Mouse (Mus musculus) thymus, postnatal 0 days (tissue): ENCODE data around the gene Gm11034. TPM values are rescaled to one million over a fixed set of nuclear protein-coding genes. Genes with fewer than 3 reads are reported as not detected.
A peak's percentile ranks its signal among the peaks of the same experiment; 100 is the strongest.

Source experiments
- DNase-seq: peaks from one replicate; pipeline ENCODE4 v3.0.0-alpha.2; 2015; ENCODE audit warnings: low spot score
- polyA plus RNA-seq: library from polyadenylated mRNA; unstranded; fragments of >200 nt; fragmentation: Nextera tagmentation; extraction: Ambion mirVana; gene quantifications from 2 replicates; pipeline ENCODE4 v1.2.1, GENCODE M21; 2015

Gene Gm11034
- polyA plus RNA-seq: not detected in 2 replicates

DNA sequence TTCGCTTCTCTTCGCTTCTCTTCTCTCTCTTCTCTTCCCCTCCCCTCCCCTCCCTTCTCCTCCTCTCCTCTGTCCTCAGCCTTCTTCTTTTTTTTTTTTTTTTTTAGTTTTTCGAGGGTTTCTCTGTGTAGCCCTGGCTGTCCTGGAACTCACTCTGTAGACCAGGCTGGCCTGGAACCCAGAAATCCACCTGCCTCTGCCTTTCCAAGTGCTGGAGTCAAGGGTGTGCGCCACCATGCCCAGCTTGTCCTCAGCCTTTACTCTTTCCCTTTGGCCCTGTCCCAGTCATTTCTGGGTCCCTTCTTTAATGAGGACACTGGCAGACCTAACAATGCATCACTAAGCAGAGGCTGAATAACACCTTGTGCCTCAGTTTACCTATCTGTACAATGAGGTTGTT, at the start of gene Gm11034:
TSS of gene Gm11034 (minus strand) at position 101 of the 400 bp plus-strand sequence.
- no peak for DNase-seq

DNA sequence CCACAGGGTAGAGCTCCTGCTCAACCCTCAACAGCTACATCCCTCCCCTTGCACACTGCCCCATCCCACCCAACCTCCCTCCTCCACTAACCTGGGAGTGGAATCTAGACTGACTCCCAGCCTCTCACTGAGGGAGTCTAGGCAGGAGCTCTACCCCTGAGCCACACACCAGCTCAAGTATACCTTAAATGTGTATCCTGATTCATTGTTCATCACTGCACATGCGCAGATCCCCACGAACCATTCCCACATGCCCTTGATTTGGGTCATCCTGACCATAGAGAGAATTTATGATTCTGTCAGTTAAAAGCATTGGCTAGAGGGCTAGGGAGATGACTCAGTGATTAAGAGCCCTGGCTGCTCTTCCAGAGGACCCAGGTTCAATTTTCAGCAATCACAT, 49.3 kb upstream of the Gm11034 start:
- no peak for DNase-seq

DNA sequence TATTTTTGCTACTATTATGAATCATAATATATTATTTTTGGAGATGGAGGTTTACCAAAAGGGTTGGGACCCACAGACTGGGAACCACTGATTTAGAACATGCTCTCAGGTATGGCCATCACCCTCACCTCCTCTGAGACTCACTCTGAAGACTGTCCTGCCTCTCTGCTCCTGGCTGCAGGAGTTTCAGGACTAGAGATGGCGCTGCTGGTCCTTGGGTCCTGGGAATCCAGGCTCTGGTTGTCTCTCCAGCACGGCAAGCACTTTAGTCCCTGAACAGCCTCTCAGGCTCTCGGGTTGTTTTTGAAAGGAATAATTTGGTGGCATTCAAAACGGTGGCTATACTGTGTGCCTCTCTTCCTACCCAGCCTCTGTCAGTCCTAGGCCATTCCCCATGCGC, 48.4 kb upstream of the Gm11034 start:
- no peak for DNase-seq

DNA sequence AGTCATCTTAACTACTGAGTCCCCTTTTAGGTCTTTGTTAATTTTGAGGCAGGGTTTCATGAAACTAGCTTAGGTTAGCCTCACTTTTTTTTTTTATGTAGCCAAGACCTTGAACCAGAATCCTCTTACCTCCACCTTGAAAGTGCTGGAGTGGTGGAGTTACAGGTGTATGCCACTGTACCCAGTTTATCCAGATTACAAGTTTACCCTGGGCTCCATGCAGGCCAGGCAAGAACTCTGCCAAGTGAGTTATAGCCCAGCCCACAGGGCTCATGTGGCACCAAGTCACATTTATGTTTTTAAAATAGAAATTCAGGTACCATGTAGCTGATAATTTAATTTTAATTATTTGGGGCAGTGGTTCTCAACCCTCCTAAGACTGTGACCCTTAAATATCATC, 48.0 kb upstream of the Gm11034 start:
- DNase-seq: no peak

DNA sequence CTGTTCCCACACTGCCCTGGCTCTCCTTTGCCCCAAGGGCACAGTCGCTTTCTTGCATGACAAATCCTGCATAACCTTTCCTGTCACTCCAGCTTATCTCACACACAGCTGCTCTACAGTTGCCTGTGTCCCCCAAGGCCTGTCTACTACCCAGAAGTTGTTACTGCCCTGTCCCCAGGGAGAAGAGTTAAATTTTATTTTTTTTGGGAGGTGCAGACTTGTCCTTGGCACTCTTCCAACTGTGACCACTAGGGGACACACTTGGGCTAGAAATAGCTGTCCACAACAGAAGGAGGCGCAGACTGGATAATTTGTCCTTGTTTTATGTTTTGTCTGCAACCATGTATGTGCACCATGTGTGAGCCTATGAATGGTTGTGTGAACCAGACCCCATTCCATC, 47.6 kb upstream of the Gm11034 start:
- DNase-seq: peak; percentile 80

DNA sequence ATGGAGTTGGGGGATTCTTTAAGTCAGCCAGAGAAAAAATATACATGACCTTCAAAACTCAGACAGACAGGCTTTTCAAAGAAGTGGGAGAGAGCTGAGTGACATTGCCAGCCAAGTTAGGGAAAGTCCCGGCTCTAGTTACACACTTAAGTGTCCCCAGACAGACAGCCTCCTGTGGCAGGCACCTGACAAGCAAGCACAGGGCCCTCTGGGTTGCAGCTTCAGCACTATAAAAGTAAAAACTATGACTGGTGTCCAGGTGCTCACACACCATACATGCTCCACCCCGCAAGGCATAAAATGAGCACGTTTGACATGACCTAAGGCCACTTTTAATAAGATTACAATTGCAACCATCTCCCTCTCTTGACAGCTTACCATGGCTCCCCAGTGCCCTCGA, 47.1 kb upstream of the Gm11034 start:
- DNase-seq: no peak

DNA sequence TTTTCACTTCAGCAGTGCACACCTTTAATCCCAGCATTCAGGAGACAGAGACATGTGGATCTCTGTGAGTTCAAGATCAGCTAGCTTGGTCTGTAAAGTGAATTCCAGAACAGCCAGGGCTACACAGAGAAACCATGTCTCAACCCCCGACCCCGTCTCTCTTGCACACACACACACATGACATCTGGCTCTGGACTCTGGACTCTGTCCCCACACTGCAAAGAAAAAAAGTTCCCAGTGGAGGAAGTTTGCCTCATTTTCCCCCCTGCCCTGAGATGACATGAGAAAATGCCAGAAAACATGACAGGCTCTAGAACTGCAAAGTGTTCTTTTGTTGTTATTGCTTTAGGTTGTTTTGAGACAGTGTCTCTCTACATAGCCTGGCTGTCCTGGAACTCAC, 46.4 kb upstream of the Gm11034 start:
- DNase-seq: no peak

DNA sequence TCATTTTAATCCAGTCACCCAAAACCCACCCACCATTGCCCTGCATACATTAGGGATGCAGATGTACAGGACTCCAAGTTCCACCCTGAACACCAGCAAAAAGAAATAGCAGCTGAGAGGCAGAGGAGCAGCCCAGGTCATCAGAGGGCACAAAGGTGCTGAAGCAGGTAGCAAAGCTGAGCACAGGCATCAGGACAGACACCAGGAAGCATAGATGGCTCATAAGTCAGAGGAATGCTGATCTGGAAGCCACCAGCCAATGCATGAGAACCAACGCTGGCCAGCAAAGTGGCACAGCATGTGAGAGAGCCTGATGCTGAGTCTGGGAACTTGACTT, 44.4 kb upstream of the Gm11034 start:
- DNase-seq: no peak

DNA sequence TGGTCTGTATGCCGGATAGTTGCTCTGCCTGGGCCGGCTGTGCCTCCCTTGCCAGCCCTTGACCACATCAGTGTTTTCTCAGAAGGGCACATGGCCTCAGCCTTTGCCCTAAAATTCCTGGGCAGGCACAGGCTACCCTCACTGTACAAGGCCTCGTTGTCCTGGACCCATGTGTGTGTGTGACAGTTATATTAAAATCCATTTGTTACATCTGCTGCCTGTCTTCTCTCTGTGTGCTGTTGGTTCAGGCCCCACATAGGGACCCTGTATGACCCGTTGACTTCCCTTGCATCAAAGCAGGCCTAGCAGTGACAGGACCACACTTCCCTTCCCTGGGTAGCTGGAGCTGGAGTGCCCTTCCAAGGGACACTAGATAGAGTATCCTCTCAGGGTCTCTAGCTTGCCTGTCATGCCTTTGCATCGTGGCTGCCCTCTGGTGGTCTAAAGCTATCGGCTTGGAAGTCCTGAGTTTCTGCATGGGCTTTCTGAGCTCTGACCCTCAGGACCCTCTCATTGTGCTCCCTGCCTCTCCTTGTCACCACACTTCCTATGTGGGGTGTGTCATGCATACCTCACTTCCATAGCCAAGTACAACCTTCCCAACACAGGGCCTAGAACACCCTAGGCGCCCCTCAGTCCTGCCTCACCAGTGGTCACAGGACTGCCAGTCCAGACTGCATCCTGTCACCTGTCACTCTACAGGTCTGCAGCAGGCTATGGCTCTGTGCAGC, 43.9 kb upstream of the Gm11034 start:
- DNase-seq: peak; percentile 52

DNA sequence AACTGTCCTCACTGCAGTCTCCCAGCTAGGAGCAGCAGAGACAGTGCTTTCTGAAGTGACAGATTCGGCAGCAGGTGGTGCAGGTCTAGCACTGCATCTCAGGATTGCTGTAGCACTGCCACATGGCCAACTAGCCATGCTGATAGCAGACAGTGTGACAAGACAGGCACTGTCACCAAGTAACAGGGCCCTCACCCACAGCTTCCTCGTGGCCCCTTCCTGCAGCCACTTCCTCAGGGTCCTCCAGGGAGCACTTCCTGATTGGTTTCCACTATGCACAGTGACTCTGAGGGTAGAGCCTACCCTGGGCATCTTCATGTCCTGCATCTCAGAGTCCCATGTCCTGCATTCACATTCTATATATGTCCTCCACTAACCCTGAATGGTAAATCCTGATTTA, 31.2 kb upstream of the Gm11034 start:
- no peak for DNase-seq

DNA sequence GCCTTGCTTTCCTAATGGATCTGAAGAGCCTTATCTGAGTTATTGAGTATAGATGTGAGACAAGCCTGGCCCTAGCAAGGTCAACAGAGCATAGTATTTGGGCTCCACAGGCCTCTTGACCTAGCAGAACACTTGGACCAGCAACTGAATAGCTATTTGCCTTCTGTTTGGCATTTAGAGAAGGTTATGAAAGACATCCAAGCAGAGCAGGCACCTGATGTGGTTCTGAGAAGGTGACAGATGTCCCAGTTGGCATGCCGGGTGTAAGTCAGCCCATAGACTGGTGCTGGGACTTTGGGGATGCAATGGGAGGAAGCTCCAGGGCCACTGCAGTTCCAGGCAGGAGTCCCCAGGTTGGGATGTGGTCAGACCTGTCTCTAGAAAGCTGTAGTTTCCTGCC, 28.8 kb upstream of the Gm11034 start:
- DNase-seq: no peak

DNA sequence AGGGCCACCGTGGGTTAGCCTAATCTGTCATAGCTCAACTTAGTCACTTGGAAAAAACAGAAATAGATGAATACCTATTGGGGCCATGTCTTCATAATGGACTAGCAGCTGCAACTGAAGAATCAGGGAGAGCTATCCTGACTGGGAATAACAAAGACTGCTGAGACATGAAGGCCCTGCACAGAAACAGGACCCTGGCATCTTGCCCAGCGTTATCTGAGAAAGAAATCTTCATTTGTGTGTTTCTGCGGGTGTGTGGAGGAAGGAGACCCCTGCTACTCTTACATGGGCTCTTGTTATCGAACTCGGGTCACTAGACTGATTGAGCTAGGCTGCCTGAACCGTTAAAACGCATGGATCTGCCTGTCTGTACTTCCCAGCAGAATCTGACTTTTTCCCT, 27.5 kb upstream of the Gm11034 start:
- no peak for DNase-seq

DNA sequence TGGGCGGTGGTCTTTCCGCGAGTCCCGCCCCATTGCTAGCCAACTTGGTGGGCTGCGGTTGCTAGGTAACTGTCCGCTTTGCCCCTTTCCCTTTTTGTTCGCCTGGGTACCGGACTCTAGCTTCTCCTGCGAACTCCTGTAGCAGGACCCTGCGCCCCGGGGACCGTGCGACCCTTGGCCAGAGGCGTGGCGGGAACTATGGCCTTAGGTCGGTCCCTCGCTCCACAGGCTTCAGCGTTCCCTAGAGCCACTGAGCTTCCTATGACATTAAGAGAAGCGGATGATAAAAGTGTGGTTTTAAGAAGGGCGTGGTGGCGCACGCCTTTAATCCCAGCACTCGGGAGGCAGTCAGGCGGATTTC, 26.9 kb upstream of the Gm11034 start:
- no peak for DNase-seq

DNA sequence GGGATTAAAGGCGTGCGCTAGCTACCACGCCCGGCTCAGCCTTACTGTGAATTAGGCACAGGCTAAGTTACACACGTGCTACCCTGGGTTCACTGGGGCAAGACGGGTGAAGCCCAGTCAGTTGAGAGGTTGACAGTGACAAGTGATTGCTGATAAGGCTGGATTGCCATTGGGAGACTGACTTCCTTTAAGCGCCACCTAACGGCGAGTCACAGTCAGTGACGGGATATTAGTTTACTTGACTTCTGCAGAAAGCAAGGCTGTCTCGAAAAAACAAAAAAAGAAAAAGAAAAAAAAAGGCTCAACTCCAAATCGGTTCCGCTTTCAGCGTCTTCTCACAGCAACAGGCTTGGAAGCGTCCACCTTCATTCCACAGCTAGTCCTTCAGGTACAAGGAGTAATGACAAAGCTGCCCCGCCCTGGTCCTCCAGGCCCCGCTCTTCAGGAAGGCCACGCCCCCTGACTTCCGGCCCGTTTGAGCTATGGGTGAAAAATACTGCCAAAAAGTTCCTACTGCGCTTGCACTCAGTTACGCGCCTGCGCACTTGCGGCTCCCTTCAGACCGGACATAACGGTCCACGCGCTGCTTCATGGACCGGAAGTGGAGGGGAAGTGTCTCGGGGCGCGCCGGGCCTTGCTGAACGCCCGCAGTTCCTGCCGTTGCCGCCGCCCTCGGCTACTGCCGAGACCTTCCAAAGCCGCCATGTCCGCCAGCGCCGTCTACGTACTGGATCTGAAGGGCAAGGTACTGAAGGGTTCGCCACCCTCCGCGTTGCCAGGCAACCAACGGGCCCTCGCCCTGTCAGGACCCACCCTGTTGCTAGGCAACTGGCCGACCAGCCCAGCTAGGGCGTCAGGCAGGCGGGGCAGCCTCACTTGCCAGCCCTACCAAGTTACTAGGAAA, 26.3 kb upstream of the Gm11034 start, which contains the start of gene Ap1m1:
TSS of gene Ap1m1 (plus strand) at position 520 of the 904 bp plus-strand sequence.
- DNase-seq: peak; percentile 99

DNA sequence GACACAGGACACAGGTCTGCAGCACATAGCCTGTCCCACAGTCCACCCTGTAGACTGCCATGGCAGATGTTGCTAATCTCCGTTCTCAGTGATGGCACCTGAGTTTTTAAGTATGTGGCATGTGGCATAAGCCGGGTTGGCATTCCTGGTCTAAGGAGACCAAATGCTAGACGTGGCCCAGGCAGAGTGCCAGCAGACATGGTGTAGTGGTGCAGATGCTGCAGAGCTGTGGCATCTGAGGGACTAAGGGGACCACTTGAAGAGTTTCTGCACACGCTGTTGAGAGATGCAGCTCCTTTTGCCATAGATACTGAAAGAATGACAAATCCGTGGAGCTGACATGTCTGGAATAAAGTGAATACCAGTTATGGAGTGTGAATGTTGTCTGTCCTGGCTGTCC, 9.2 kb upstream of the Gm11034 start:
- no peak for DNase-seq

DNA sequence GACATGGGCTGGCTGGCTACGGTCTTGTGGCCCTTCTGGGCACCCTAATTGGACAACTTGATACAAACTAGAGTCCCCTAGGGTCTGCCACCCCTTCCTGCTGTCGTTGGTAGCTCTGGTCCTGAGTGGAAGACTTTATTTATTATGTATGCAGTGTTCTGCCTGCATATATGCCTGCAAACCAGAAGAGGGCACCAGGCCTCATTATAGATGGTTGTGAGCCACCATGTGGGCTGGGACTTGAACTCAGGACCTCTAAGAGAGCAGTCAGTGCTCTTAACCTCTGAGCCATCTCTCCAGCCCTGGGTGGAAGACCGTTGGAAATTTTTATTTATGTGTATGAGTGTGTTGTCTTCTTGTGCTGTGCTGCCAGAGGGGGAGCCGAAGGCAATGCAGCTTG, 7.3 kb upstream of the Gm11034 start:
- DNase-seq: no peak

DNA sequence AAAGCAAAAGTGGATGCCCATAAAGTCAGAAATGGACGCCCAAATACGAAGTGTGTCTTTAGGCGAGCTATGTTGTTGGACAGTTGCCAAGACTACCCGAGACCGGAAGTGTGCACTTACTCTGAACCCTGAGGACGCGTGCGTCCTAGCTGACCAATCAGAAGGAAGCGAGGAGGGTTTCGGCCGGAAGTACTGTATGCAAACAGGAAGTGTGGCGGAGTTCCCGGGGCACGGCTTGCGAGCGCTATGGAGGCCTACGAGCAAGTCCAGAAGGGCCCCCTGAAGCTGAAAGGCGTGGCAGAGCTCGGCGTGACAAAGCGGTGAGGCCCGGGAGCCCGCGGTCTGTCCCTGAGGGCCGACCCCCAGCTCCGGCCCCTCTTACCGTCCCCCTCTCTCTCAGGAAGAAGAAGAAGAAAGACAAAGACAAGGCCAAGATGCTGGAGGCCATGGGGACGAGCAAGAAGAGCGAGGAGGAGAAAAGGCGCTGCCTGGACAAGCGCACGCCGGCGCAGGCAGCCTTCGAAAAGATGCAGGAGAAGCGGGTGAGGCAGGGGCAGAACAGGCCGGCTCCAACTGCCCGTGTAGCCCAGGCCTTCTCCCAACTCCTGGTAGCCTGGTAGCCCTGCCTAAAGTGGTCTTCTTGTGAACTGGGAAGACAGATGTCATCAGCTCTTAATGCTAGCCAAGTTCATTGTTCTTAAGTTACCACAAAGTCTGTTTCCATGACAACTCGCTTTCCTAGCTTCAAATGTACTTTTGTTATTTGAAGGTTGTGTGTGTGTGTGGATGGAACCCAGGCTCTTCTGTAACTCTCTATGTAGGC, 6.3 kb upstream of the Gm11034 start, which contains the start of gene Fam32a:
TSS of gene Fam32a (plus strand) at position 190 of the 823 bp plus-strand sequence.
- DNase-seq: peak; percentile 96

DNA sequence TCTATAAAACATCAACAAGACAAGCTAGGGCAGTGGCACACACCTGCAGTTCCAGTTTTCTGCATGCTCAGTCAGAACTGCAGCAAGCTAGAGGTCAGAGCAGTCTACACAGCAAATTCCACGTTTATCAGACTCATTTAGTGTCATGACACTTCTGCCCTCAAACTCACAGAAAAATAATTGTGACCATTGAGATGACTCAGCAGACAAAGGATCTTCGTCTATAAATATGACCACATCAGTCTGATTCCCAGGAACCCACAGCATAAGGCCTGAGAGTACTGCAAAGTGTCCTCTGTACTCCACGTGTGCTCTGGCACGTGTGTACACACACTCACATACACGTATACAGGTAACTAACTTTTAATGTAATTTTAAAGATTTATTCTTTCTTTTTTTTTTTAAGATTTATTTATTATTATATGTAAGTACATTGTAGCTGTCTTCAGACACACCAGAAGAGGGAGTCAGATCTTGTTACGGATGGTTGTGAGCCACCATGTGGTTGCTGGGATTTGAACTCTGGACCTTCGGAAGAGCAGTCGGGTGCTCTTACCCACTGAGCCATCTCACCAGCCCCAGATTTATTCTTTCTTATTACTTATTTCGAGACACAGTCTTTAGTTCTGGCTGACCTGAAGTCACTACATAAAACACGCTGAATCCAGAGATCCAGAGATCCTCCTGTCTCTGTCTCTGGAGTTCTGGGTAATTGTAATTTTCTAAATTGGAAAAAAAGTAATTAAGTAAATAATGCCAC, 5.5 kb upstream of the Gm11034 start:
- no peak for DNase-seq

DNA sequence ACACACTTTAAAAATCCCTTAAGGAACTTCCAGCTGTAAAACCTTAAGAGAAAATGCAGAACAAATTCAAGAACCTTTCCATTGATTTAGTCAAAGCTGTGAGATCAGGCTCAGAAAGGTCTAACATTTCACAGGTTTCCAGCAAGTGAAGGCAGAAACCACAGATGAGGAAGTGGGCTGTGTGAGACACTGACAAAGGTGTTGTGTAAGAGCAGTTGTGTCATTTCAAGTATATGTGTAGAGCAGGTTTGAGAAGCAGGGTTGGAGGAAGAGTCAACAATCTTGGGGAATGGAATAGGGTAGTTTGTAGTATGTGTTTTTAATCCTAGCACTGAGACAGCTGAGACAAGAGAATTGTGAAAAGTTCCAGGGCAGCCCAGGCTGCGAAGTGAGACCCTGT, 2.4 kb upstream of the Gm11034 start:
- DNase-seq: peak; percentile 47

DNA sequence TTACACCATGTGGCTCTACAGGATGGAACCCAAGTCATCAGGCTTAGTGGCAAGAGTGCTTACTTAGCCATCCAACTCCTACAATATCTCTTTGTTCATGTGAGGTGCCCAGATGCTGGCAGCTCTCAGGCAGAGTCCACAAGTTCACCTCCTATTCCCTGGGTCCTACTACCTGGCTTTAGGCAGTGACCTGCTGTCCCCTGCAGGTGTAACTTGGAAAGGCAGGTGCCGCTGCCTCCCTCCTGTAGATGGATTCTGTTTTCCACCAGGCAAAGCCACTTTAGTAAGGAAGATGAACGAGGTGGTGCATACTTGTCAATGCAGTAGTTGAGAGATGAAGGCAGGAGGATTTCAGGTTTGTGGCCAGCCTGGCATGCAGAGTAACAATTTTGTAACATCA, 1.6 kb upstream of the Gm11034 start:
- no peak for DNase-seq

DNA sequence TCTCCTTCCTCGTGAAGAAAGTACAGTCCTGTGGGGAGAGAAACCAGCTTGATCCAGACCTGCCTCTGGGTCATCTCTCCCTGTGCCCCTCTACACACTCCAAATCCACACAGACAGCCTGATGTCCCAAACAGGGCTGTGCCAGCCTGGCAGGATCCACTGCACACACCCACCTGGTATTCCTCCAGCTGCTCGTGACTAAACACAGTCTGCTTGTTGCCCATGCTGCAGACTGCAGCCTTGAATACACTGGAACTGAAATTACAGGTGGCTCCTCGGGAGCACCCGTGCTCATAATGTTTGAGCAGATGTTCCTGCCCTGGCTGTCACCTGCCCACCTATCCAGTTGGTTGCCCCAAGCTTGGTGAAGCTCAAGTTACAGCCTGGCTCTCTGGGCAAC, 685 bp downstream of the Gm11034 start, which contains the start of gene Cib3:
TSS of gene Cib3 (minus strand) at position 87 of the 400 bp plus-strand sequence.
- no peak for DNase-seq
